Mouse (Mus musculus): ENCODE measurements around the gene Agbl2. TPM values are rescaled to one million over a fixed set of nuclear protein-coding genes. Genes with fewer than 3 reads are reported as not detected.
"Not testable (repeated sequence)": the region's sequence is repeated elsewhere in the genome, so short reads cannot be mapped to it uniquely, and the experiment has no call there.

Agbl2 gene
- polyA plus RNA-seq, 1 experiment from 2014 or later = 1.2 TPM

- 86% methylated on average over 3 of the region's 3 CpGs for WGBS
- H3K27ac ChIP-seq = no peak overlapping the region
These were observed 38.4 kb downstream of the Agbl2 start for GRCm38 (mm10) chr2:90820894-90821293.

GRCm38 (mm10) chr2:90822978-90823377 is 40.5 kb downstream of the Agbl2 start:
- 90% methylated on average over 2 of the region's 2 CpGs for WGBS
- Histone ChIP-seq H3K4me1 (no peaks in the 10 kb centered on the region), H3K9me3 (no peaks in the 10 kb centered on the region), H3K36me3 (no peaks in the 10 kb centered on the region), H3K9ac (no peak overlapping the region), H3K4me3 (no peak overlapping the region), H3K27ac (no peak overlapping the region), H3K27me3 (no peaks in the 10 kb centered on the region), H3K4me2 (replicated peaks) (no peak overlapping the region)
- no peak for ATAC-seq (ENCODE audit: low FRiP score, low read depth)

More at GRCm38 (mm10) chr2:90820894-90821293, 38.4 kb downstream of the Agbl2 start:
- Histone ChIP-seq H3K9ac (no peak overlapping the region), H3K4me1 (no peaks in the 10 kb centered on the region), H3K27me3 (no peaks in the 10 kb centered on the region), H3K9me3 (no peaks in the 10 kb centered on the region), H3K4me2 (replicated peaks) (no peak overlapping the region), H3K4me3 (no peak overlapping the region), H3K36me3 (no peaks in the 10 kb centered on the region)
- no peak for ATAC-seq (ENCODE audit: low FRiP score, low read depth)

GRCm38 (mm10) chr2:90823781-90824180 is 41.3 kb downstream of the Agbl2 start:
- H3K27me3 ChIP-seq = no peaks in the 10 kb centered on the region
- H3K4me1 ChIP-seq = no peaks in the 10 kb centered on the region
- H3K9me3 ChIP-seq = no peaks in the 10 kb centered on the region
- no peak overlapping the region for H3K4me2 ChIP-seq (replicated peaks)
- no peak overlapping the region for H3K4me3 ChIP-seq
- no peaks in the 10 kb centered on the region for H3K36me3 ChIP-seq
- WGBS = 78% methylated on average over 6 of the region's 6 CpGs
- no peak for ATAC-seq (ENCODE audit: low FRiP score, low read depth)
- H3K9ac ChIP-seq = no peak overlapping the region
- no peak overlapping the region for H3K27ac ChIP-seq

- H3K9me3 ChIP-seq; H3K4me3 ChIP-seq; H3K4me1 ChIP-seq; H3K27me3 ChIP-seq; ATAC-seq (ENCODE audit: low FRiP score, low read depth); H3K9ac ChIP-seq; H3K4me2 ChIP-seq (replicated peaks); H3K27ac ChIP-seq; H3K36me3 ChIP-seq: not testable (repeated sequence)
- WGBS = 26% methylated on average over 10 of the region's 10 CpGs
These were observed 42.0 kb downstream of the Agbl2 start for GRCm38 (mm10) chr2:90824528-90824927.

GRCm38 (mm10) chr2:90825515-90826172 is 43.1 kb downstream of the Agbl2 start:
- no peaks in the 10 kb centered on the region for H3K4me1 ChIP-seq
- WGBS = 83% methylated on average over 11 of the region's 11 CpGs
- H3K4me2 ChIP-seq (replicated peaks) = no peak overlapping the region
- H3K27me3 ChIP-seq = no peaks in the 10 kb centered on the region
- no peaks in the 10 kb centered on the region for H3K9me3 ChIP-seq
- no peak overlapping the region for H3K9ac ChIP-seq
- ATAC-seq (ENCODE audit: low FRiP score, low read depth) = no peak
- H3K36me3 ChIP-seq = no peaks in the 10 kb centered on the region
- H3K27ac ChIP-seq = no peak overlapping the region
- no peak overlapping the region for H3K4me3 ChIP-seq

GRCm38 (mm10) chr2:90828739-90829138 is 46.2 kb downstream of the Agbl2 start:
- no peaks in the 10 kb centered on the region for H3K27me3 ChIP-seq
- no peak for ATAC-seq (ENCODE audit: low FRiP score, low read depth)
- H3K4me2 ChIP-seq (replicated peaks) = no peak overlapping the region
- H3K4me1 ChIP-seq = no peaks in the 10 kb centered on the region
- H3K36me3 ChIP-seq = no peaks in the 10 kb centered on the region
- H3K9ac ChIP-seq = no peak overlapping the region
- no peak overlapping the region for H3K27ac ChIP-seq
- 54% methylated on average over 7 of the region's 7 CpGs for WGBS
- H3K9me3 ChIP-seq = no peaks in the 10 kb centered on the region
- no peak overlapping the region for H3K4me3 ChIP-seq

- Histone ChIP-seq H3K4me1 (no peaks in the 10 kb centered on the region), H3K36me3 (no peaks in the 10 kb centered on the region), H3K4me3 (no peak overlapping the region), H3K9ac (no peak overlapping the region), H3K27me3 (no peaks in the 10 kb centered on the region), H3K4me2 (replicated peaks) (no peak overlapping the region), H3K27ac (no peak overlapping the region), H3K9me3 (no peaks in the 10 kb centered on the region)
- WGBS = 76% methylated on average over 5 of the region's 5 CpGs
- no peak for ATAC-seq (ENCODE audit: low FRiP score, low read depth)
These were observed 51.0 kb downstream of the Agbl2 start for GRCm38 (mm10) chr2:90833502-90833901.

- Histone ChIP-seq H3K4me1 (no peaks in the 10 kb centered on the region), H3K4me2 (replicated peaks) (no peak overlapping the region), H3K36me3 (no peaks in the 10 kb centered on the region), H3K4me3 (no peak overlapping the region), H3K27ac (no peak overlapping the region), H3K9me3 (no peaks in the 10 kb centered on the region), H3K27me3 (no peaks in the 10 kb centered on the region), H3K9ac (no peak overlapping the region)
- ATAC-seq (ENCODE audit: low FRiP score, low read depth) = no peak
- WGBS = 84% methylated on average over 2 of the region's 2 CpGs
These were observed 56.1 kb downstream of the Agbl2 start for GRCm38 (mm10) chr2:90838621-90839020.

- ATAC-seq (ENCODE audit: low FRiP score, low read depth) = no peak
- Histone ChIP-seq H3K4me1 (peaks cover 13% of the 10 kb centered on the region), H3K27me3 (no peaks in the 10 kb centered on the region), H3K4me2 (replicated peaks) (no peak overlapping the region), H3K9ac (no peak overlapping the region), H3K4me3 (no peak overlapping the region), H3K27ac (no peak overlapping the region), H3K9me3 (no peaks in the 10 kb centered on the region), H3K36me3 (no peaks in the 10 kb centered on the region)
- 60% methylated on average over 1 of the region's 1 CpGs for WGBS
These were observed 61.1 kb downstream of the Agbl2 start for GRCm38 (mm10) chr2:90843666-90844065.

- no peak for ATAC-seq (ENCODE audit: low FRiP score, low read depth)
- Histone ChIP-seq H3K4me3 (no peak overlapping the region), H3K9me3 (no peaks in the 10 kb centered on the region), H3K27ac (no peak overlapping the region), H3K4me1 (peaks cover 17% of the 10 kb centered on the region), H3K4me2 (replicated peaks) (no peak overlapping the region), H3K27me3 (no peaks in the 10 kb centered on the region), H3K9ac (no peak overlapping the region), H3K36me3 (no peaks in the 10 kb centered on the region)
- WGBS = 76% methylated on average over 5 of the region's 5 CpGs
These were observed 61.7 kb downstream of the Agbl2 start for GRCm38 (mm10) chr2:90844262-90844661.

- Histone ChIP-seq H3K9ac (no peak overlapping the region), H3K4me1 (peaks cover 17% of the 10 kb centered on the region), H3K9me3 (no peaks in the 10 kb centered on the region), H3K27me3 (no peaks in the 10 kb centered on the region), H3K4me3 (no peak overlapping the region), H3K27ac (no peak overlapping the region), H3K4me2 (replicated peaks) (no peak overlapping the region), H3K36me3 (peaks cover 2% of the 10 kb centered on the region)
- no peak for ATAC-seq (ENCODE audit: low FRiP score, low read depth)
- WGBS = 81% methylated on average over 5 of the region's 5 CpGs
These were observed 62.7 kb downstream of the Agbl2 start for GRCm38 (mm10) chr2:90845234-90845633.

GRCm38 (mm10) chr2:90846171-90846570 is 63.6 kb downstream of the Agbl2 start:
- Histone ChIP-seq H3K27ac (no peak overlapping the region), H3K9ac (peak overlapping the region; percentile 59)

GRCm38 (mm10) chr2:90846597-90846954 is 64.0 kb downstream of the Agbl2 start:
- peak overlapping the region; percentile 58; the same call in 1 of the 2 replicates for H3K27ac ChIP-seq
- H3K27me3 ChIP-seq = no peaks in the 10 kb centered on the region
- H3K9ac ChIP-seq = peak overlapping the region; percentile 59
- H3K4me2 ChIP-seq (replicated peaks) = peak overlapping the region; percentile 71
- peaks cover 15% of the 10 kb centered on the region for H3K36me3 ChIP-seq
- 2% methylated on average over 8 of the region's 8 CpGs for WGBS
- ATAC-seq (ENCODE audit: low FRiP score, low read depth) = no peak
- H3K4me1 ChIP-seq = peaks cover 17% of the 10 kb centered on the region
- H3K4me3 ChIP-seq = peak overlapping the region; percentile 87
- no peaks in the 10 kb centered on the region for H3K9me3 ChIP-seq

More at GRCm38 (mm10) chr2:90846171-90846570, 63.6 kb downstream of the Agbl2 start:
- Histone ChIP-seq H3K4me3 (peak overlapping the region; percentile 87), H3K36me3 (peaks cover 11% of the 10 kb centered on the region), H3K4me1 (peaks cover 17% of the 10 kb centered on the region), H3K4me2 (replicated peaks) (peak overlapping the region; percentile 71), H3K9me3 (no peaks in the 10 kb centered on the region), H3K27me3 (no peaks in the 10 kb centered on the region)
- ATAC-seq (ENCODE audit: low FRiP score, low read depth) = no peak
- 51% methylated on average over 6 of the region's 6 CpGs for WGBS

Measured in limb, embryonic 13.5 days (tissue).